Mouse (Mus musculus): ENCODE results near the gene Spg11.

- TF ChIP-seq POLR2A (IDR thresholded peaks at IDR 0.05; ENCODE audit: insufficient read depth, low read depth, low read length) (no peak), CTCF (IDR thresholded peaks at IDR 0.05; ENCODE audit: insufficient read depth, low read depth, low read length) (no peak)
These were observed 8.5 kb downstream of the Spg11 start for GRCm38 (mm10) chr2:122109714-122110113.

Measured in olfactory bulb, adult 2 months (tissue).